Mouse (Mus musculus): ENCODE measurements around the gene Tram1l1. TPM values are rescaled to one million over a fixed set of nuclear protein-coding genes. Genes with fewer than 3 reads are reported as not detected.
"Not testable (repeated sequence)": the region's sequence is repeated elsewhere in the genome, so short reads cannot be mapped to it uniquely, and the experiment has no call there.

Gene Tram1l1
- polyA plus RNA-seq (2015; fragmentation: Nextera tagmentation; extraction: Ambion mirVana) = 4.8 and 5.4 TPM in 2 replicates

DNA sequence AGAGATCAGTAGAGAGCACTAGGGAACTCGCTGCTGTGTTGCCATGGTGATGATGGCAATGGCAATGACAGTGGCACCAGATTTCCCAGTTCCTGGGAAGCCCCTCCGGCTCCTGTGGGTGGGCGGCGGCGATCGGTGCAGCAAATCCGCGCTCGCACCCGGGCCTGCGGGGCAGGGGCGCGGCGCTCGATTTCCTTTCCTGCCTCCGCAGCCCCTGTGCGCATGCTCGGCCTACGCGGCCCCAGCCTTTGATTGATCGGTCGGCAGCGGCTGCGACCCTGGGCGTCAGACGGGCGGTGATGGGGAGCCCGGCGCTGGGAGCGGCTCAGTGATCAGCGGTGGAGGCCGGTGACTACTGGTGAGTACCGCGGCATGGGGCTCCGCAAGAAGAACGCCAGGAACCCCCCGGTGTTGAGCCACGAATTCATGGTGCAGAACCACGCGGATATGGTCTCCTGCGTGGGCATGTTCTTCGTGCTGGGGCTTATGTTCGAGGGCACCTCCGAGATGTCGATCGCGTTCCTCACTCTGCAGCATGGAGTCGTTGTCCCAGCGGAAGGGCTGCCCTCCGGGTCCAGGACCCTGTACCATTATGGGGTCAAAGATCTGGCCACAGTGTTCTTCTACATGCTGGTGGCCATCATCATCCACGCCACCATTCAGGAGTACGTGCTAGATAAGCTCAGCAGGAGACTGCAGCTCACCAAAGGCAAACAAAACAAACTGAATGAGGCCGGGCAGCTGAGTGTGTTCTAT, at the start of gene Tram1l1:
Gene Tram1l1, plus strand, starts transcription at position 35 of the 756 bp plus-strand sequence.
- Histone ChIP-seq H3K27me3 (ENCODE audit: insufficient read depth, low read length) (no peaks in the 10 kb centered on the region), H3K4me2 (ENCODE audit: low read length) (peak within 1 kb of the TSS; percentile 76), H3K27ac (no peak within 1 kb of the TSS), H3K9me3 (replicated peaks; ENCODE audit: low read length) (no peaks in the 10 kb centered on the region), H3K36me3 (ENCODE audit: insufficient read depth, low read length) (no peaks in the 10 kb centered on the region), H3K9ac (ENCODE audit: low read depth, low read length) (peak within 1 kb of the TSS; percentile 49), H3K4me3 (replicated peaks; ENCODE audit: low read depth, low read length) (peak within 1 kb of the TSS; percentile 50), H3K4me1 (replicated peaks; ENCODE audit: insufficient read depth, low read length) (no peaks in the 10 kb centered on the region)
- no peak for TF ChIP-seq CTCF (IDR thresholded peaks at IDR 0.05; ENCODE audit: low read depth)
- ATAC-seq (replicated peaks; ENCODE audit: low FRiP score, low read depth) (peak; percentile 82), DNase-seq (ENCODE audit: low spot score) (peak; percentile 82)
- 3% methylated on average over 50 of the region's 53 CpGs for WGBS

DNA sequence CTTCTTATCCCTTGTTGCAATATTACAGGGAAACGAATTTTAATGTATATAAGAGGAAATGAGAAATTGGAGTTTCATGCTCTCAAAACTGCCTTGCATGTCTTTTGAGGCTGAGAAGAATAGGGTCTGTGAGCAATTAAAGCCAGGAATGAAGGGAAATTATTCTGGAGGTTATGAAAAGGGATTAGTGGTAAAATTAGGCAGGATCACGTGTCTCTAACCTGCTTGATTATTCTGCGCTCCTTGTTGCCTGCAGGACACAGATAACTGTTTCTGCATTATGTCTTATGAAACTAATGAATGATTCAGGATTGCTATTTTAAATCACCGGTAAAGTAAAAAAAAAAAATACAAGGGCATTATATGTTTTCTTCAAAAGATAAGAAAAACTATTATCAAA, 49.4 kb upstream of the Tram1l1 start:
- Histone ChIP-seq H3K4me1 (replicated peaks; ENCODE audit: insufficient read depth, low read length) (no peaks in the 10 kb centered on the region), H3K36me3 (ENCODE audit: insufficient read depth, low read length) (no peaks in the 10 kb centered on the region), H3K27ac (no peak overlapping the region), H3K27me3 (ENCODE audit: insufficient read depth, low read length) (no peaks in the 10 kb centered on the region; the same call in 1 of the 2 replicates), H3K9ac (ENCODE audit: low read depth, low read length) (no peak overlapping the region), H3K4me2 (ENCODE audit: low read length) (no peak overlapping the region), H3K4me3 (replicated peaks; ENCODE audit: low read depth, low read length) (no peak overlapping the region), H3K9me3 (replicated peaks; ENCODE audit: low read length) (no peaks in the 10 kb centered on the region)
- ATAC-seq (replicated peaks; ENCODE audit: low FRiP score, low read depth) (no peak), DNase-seq (ENCODE audit: low spot score) (no peak)
- no peak for TF ChIP-seq CTCF (IDR thresholded peaks at IDR 0.05; ENCODE audit: low read depth)
- WGBS = 84% methylated on average over 4 of the region's 4 CpGs

DNA sequence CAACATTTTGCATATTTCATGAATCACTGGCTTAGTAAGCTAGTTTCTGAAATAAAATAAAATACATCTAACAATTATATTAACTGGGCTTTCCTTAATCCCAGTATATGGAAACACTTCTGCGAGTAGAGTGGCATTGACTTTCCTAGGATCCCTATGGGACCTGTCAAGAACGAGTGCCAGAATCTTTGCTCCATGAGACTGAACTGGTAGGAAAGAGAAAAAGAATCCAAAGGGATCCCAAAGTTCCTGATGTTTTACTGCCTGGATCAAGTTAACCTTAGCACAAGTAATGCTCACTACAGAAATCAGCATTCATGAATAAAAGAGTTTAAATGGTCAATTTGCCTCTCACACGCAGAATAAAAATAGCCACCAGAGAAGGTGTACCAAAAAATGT, 49.0 kb upstream of the Tram1l1 start:
- Histone ChIP-seq H3K4me3 (replicated peaks; ENCODE audit: low read depth, low read length) (no peak overlapping the region), H3K27me3 (ENCODE audit: insufficient read depth, low read length) (no peaks in the 10 kb centered on the region; the same call in 1 of the 2 replicates), H3K9me3 (replicated peaks; ENCODE audit: low read length) (no peaks in the 10 kb centered on the region), H3K4me2 (ENCODE audit: low read length) (no peak overlapping the region), H3K27ac (no peak overlapping the region), H3K9ac (ENCODE audit: low read depth, low read length) (no peak overlapping the region), H3K4me1 (replicated peaks; ENCODE audit: insufficient read depth, low read length) (no peaks in the 10 kb centered on the region), H3K36me3 (ENCODE audit: insufficient read depth, low read length) (no peaks in the 10 kb centered on the region)
- no peak for TF ChIP-seq CTCF (IDR thresholded peaks at IDR 0.05; ENCODE audit: low read depth)
- 71% methylated on average over 3 of the region's 3 CpGs for WGBS
- DNase-seq (ENCODE audit: low spot score) = no peak
- no peak for ATAC-seq (replicated peaks; ENCODE audit: low FRiP score, low read depth)

DNA sequence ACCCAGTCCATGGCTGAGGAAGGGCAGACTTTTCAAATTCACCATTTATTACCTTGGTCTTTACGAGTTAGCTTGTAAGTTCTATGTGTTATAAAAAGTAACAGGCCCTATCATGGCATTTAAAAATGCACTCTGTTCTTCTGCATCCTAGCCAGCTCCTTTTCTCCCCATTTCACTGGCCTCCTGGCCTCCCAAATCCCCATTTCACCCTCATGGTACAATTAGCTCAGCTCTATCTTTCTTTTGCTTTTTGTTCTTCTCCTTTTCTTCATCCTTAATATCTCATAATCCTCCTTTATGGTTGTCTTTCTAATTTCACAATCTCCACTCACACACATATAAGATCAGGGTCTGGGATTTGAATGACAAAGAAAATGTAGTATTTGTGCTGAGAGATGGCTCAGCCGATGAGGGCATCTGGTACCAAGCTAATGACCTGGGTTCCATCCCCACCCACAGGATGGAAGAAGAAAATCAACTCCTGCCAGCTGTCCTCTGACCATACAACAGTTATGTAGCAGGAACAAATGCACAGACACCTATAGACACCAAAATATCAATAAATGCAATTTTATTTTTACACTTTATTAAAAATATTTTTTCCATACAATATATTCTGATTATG, 48.1 kb upstream of the Tram1l1 start:
- H3K27me3 ChIP-seq (ENCODE audit: insufficient read depth, low read length) = no peaks in the 10 kb centered on the region; the same call in 1 of the 2 replicates
- no peak overlapping the region for H3K4me3 ChIP-seq (replicated peaks; ENCODE audit: low read depth, low read length)
- peak; percentile 29; the same call in 1 of the 2 replicates for TF ChIP-seq CTCF (IDR thresholded peaks at IDR 0.05; ENCODE audit: low read depth)
- no peaks in the 10 kb centered on the region for H3K36me3 ChIP-seq (ENCODE audit: insufficient read depth, low read length)
- H3K9ac ChIP-seq (ENCODE audit: low read depth, low read length) = no peak overlapping the region
- no peak overlapping the region for H3K27ac ChIP-seq
- no peaks in the 10 kb centered on the region for H3K4me1 ChIP-seq (replicated peaks; ENCODE audit: insufficient read depth, low read length)
- 40% methylated on average over 2 of the region's 2 CpGs for WGBS
- DNase-seq (ENCODE audit: low spot score) (peak; percentile 7), ATAC-seq (replicated peaks; ENCODE audit: low FRiP score, low read depth) (no peak)
- no peaks in the 10 kb centered on the region for H3K9me3 ChIP-seq (replicated peaks; ENCODE audit: low read length)
- H3K4me2 ChIP-seq (ENCODE audit: low read length) = no peak overlapping the region

DNA sequence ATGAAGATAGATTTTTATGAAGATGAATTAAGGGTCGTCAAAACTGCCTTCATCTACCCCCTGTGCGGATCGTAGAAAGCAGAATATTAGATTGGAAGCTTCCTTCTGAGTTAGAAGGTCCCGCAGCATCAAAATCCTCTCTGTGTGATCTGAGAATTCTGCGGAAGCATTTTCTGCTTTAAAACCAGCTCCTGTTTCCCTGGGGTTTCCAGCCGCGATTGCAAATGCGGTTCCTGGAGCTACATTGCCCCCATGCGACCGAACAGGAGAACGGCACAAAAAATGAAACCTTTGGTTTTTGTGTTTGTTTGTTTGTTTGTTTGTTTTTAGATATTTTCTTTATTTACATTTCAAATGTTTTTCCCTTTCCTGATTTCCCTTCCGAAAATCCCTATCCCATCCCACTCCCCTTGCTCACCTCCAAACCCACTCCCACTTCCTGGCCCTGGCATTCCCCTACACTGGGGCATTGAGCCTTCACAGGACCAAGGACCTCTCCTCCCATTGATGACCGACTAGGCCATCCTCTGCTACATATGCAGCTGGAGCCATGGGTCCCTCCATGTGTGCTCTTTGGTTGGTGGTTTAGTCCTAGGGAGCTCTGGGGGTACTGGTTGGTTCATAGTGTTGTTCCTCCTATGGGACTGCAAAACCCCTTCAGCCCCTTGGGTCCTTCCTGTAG, 45.6 kb upstream of the Tram1l1 start:
- ATAC-seq (replicated peaks; ENCODE audit: low FRiP score, low read depth) = 0 out of 2 replicates have a peak, but pooled peaks have one; percentile 29
- WGBS = 11% methylated on average over 13 of the region's 13 CpGs
- not testable (repeated sequence) for H3K9me3 ChIP-seq (replicated peaks; ENCODE audit: low read length); H3K9ac ChIP-seq (ENCODE audit: low read depth, low read length); H3K36me3 ChIP-seq (ENCODE audit: insufficient read depth, low read length); H3K4me2 ChIP-seq (ENCODE audit: low read length); H3K4me3 ChIP-seq (replicated peaks; ENCODE audit: low read depth, low read length); H3K4me1 ChIP-seq (replicated peaks; ENCODE audit: insufficient read depth, low read length); H3K27me3 ChIP-seq (ENCODE audit: insufficient read depth, low read length); H3K27ac ChIP-seq
- peak; percentile 82 for DNase-seq (ENCODE audit: low spot score)
- TF ChIP-seq CTCF (IDR thresholded peaks at IDR 0.05; ENCODE audit: low read depth) = peak; percentile 86

DNA sequence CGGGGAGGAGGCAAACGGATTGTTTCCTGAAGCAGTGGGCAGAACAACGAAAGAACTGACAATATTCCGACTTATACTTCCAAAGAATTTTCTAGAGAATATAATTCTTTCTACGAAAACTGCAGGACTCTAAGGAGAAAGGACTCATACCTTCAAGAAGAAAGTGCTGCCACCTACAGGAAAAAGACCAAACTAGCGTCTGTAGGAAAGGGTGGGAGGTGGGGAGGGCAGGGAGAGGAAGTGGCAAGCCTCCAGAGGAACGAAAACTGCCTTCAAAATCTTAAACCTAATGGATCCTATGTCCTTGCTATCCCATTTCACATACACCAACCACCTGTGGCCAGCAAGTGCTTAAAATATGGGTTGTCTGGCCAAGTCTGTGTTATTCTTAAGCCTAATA, 31.7 kb upstream of the Tram1l1 start:
- not testable (repeated sequence) for H3K4me2 ChIP-seq (ENCODE audit: low read length); DNase-seq (ENCODE audit: low spot score); H3K27ac ChIP-seq; H3K27me3 ChIP-seq (ENCODE audit: insufficient read depth, low read length); H3K9ac ChIP-seq (ENCODE audit: low read depth, low read length); H3K36me3 ChIP-seq (ENCODE audit: insufficient read depth, low read length); H3K4me3 ChIP-seq (replicated peaks; ENCODE audit: low read depth, low read length); ATAC-seq (replicated peaks; ENCODE audit: low FRiP score, low read depth); H3K9me3 ChIP-seq (replicated peaks; ENCODE audit: low read length); H3K4me1 ChIP-seq (replicated peaks; ENCODE audit: insufficient read depth, low read length)
- 44% methylated on average over 7 of the region's 7 CpGs for WGBS
- TF ChIP-seq CTCF (IDR thresholded peaks at IDR 0.05; ENCODE audit: low read depth) = peak; percentile 16; the same call in 1 of the 2 replicates

Data from kidney, postnatal 0 days (tissue).